Mouse (Mus musculus): ENCODE results near the gene Eif4g1. TPM values are rescaled to one million over a fixed set of nuclear protein-coding genes. Genes with fewer than 3 reads are reported as not detected.

Gene Eif4g1
- total and polyA plus RNA-seq, 3 experiments = 403 to 519 (median 473) TPM

GRCm38 (mm10) chr16:20708220-20708938, 40.3 kb downstream of the Eif4g1 start:
- no peaks in the 10 kb centered on the region for H3K9me3 ChIP-seq (replicated peaks; ENCODE audit: low read length)
- no peak overlapping the region for H3K4me3 ChIP-seq (replicated peaks in 1 of 3; ENCODE audit: low read depth in 2 of 3, low read length in 2 of 3, poor library complexity in 1 of 3)
- peaks cover 0 to 25% of the 10 kb centered on the region in 2 experiments for H3K36me3 ChIP-seq (replicated peaks in 1 of 2; ENCODE audit: control insufficient read depth in 1 of 2, insufficient read depth in 1 of 2, low read length in 1 of 2)
- no peak for TF ChIP-seq ZKSCAN1 (IDR thresholded peaks at IDR 0.05; ENCODE audit: borderline replicate concordance, low read depth, low read length)
- no peak for TF ChIP-seq HCFC1 (IDR thresholded peaks at IDR 0.05; ENCODE audit: low read depth, low read length)
- TF ChIP-seq ETS1 (conservative IDR thresholded peaks at IDR 0.05; ENCODE audit: low read depth, low read length) = no peak
- TF ChIP-seq MAZ (IDR thresholded peaks at IDR 0.05; ENCODE audit: low read depth, low read length) = no peak
- no peak for TF ChIP-seq ZC3H11A (IDR thresholded peaks at IDR 0.05; ENCODE audit: low read depth, low read length)
- TF ChIP-seq MEF2A (IDR thresholded peaks at IDR 0.05; ENCODE audit: borderline replicate concordance, low read depth, low read length) = no peak
- TF ChIP-seq MAX (IDR thresholded peaks at IDR 0.05; ENCODE audit: low read length) = no peak
- no peak for TF ChIP-seq GABPA (IDR thresholded peaks at IDR 0.05; ENCODE audit: insufficient replicate concordance, low read depth, low read length)
- no peak for TF ChIP-seq KAT2A (IDR thresholded peaks at IDR 0.05; ENCODE audit: insufficient replicate concordance, low read length)
- H3K4me1 ChIP-seq (ENCODE audit: control insufficient read depth in 1 of 2, insufficient read depth in 2 of 2) = peaks cover 1 to 23% of the 10 kb centered on the region in 2 experiments
- H3K27ac ChIP-seq (ENCODE audit: insufficient read depth, low read depth) = no peak overlapping the region
- no peaks in the 10 kb centered on the region for H3K27me3 ChIP-seq (replicated peaks)
- DNase-seq (ENCODE audit: extremely low read depth) = no peak
- in situ Hi-C loops (cut with MboI; ENCODE audit: low pct_ligation_motif_present, low pct_unique_long_range_greater_than_20kb, low sequenced_read_pairs) (no loop called here), dilution Hi-C loops (cut with MboI; ENCODE audit: extremely low pct_ligation_motif_present, extremely low pct_unique_long_range_greater_than_20kb, low sequenced_read_pairs) (no loop called here)
- H3K4me2 ChIP-seq (ENCODE audit: insufficient read depth, low read depth, poor library complexity, severe bottlenecking) = no peak overlapping the region
- no peak overlapping the region for H3K9ac ChIP-seq (ENCODE audit: insufficient read depth, low read depth)
- H3K79me2 ChIP-seq (replicated peaks; ENCODE audit: control insufficient read depth, extremely low read depth, insufficient read depth, poor library complexity, severe bottlenecking) = no peaks in the 10 kb centered on the region

- Histone ChIP-seq H3K4me2 (ENCODE audit: insufficient read depth, low read depth, poor library complexity, severe bottlenecking) (no peak overlapping the region), H3K27me3 (replicated peaks) (no peaks in the 10 kb centered on the region), H3K27ac (ENCODE audit: insufficient read depth, low read depth) (no peak overlapping the region), H3K4me3 (replicated peaks in 1 of 3; ENCODE audit: low read depth in 2 of 3, low read length in 2 of 3, poor library complexity in 1 of 3) (no peak overlapping the region), H3K9ac (ENCODE audit: insufficient read depth, low read depth) (no peak overlapping the region), H3K9me3 (replicated peaks; ENCODE audit: low read length) (no peaks in the 10 kb centered on the region), H3K79me2 (replicated peaks; ENCODE audit: control insufficient read depth, extremely low read depth, insufficient read depth, poor library complexity, severe bottlenecking) (no peaks in the 10 kb centered on the region), H3K4me1 (ENCODE audit: control insufficient read depth in 1 of 2, insufficient read depth in 2 of 2) (peaks cover 0 to 19% of the 10 kb centered on the region in 2 experiments; a peak in 2 of 4 replicates), H3K36me3 (replicated peaks in 1 of 2; ENCODE audit: control insufficient read depth in 1 of 2, insufficient read depth in 1 of 2, low read length in 1 of 2) (peaks cover 0 to 25% of the 10 kb centered on the region in 2 experiments)
- no peak for DNase-seq (ENCODE audit: extremely low read depth)
- dilution Hi-C loops (cut with MboI; ENCODE audit: extremely low pct_ligation_motif_present, extremely low pct_unique_long_range_greater_than_20kb, low sequenced_read_pairs) = no loop called here
- in situ Hi-C loops (cut with MboI; ENCODE audit: low pct_ligation_motif_present, low pct_unique_long_range_greater_than_20kb, low sequenced_read_pairs) = no loop called here
- peak; percentile 70 for TF ChIP-seq RAD21 (IDR thresholded peaks at IDR 0.05; ENCODE audit: low read depth, low read length)
- TF ChIP-seq CTCF (conservative IDR thresholded peaks at IDR 0.05 in 1 of 2, IDR thresholded peaks at IDR 0.05 in 1 of 2; ENCODE audit: low read depth in 2 of 2, low read length in 2 of 2) = peak; percentile 78 to 81
- no peak for TF ChIP-seq CHD1 (IDR thresholded peaks at IDR 0.05; ENCODE audit: low read depth, low read length)
- TF ChIP-seq SMC3 (IDR thresholded peaks at IDR 0.05; ENCODE audit: low read depth, low read length) = peak; percentile 60
Observed at GRCm38 (mm10) chr16:20708939-20709734, 41.0 kb downstream of the Eif4g1 start.

Measured in CH12.LX (cell line).